Mouse (Mus musculus) adipose tissue, adult 10 weeks (tissue): ENCODE measurements around the gene Gm20479. TPM values are rescaled to one million over a fixed set of nuclear protein-coding genes. Genes with fewer than 3 reads are reported as not detected.

ENCODE experiments used
- polyA plus RNA-seq: library from polyadenylated mRNA; stranded (reverse); fragments of 350-450 nt; fragmentation: Illumina TruSeq; extraction: RNeasy Lipid Tissue Mini Kit (QIAGEN cat#74804); gene quantifications from one replicate; pipeline ENCODE4 v1.2.3, GENCODE M21; 2014; ENCODE audit warnings: low read depth, low replicate concordance

The Gm20479 gene
- polyA plus RNA-seq: 1.2 TPM

GRCm38 (mm10) chr7:27356861-27357594 lies at the start of gene Gm20479:
Gene Gm20479, minus strand, starts transcription at chr7:27357419.

GRCm38 (mm10) chr7:27355745-27356240 lies 1.4 kb downstream of the Gm20479 start, which contains the start of gene Shkbp1:
Gene Shkbp1, minus strand, starts transcription at chr7:27356019.

GRCm38 (mm10) chr7:27337175-27337853 lies 19.9 kb downstream of the Gm20479 start, which contains the start of gene Ltbp4:
Gene Ltbp4, minus strand, starts transcription at chr7:27337692.

Other genes with a start within 250 kb of the Gm20479 start
- gene Cyp2f2, start 237.5 kb downstream of the Gm20479 start, polyA plus RNA-seq: 21.9 TPM
- gene Cyp2t4, start 203.7 kb downstream of the Gm20479 start, polyA plus RNA-seq: not detected
- 79.3 TPM for gene Egln2, start 190.6 kb downstream of the Gm20479 start, polyA plus RNA-seq
- 68.0 TPM for gene Rab4b, start 178.5 kb downstream of the Gm20479 start, polyA plus RNA-seq
- not detected for gene Gm21983, start 176.3 kb downstream of the Gm20479 start, polyA plus RNA-seq
- gene Mia, start 176.3 kb downstream of the Gm20479 start, polyA plus RNA-seq: 42.6 TPM
- 12.7 TPM for gene BC024978, start 161.6 kb downstream of the Gm20479 start, polyA plus RNA-seq
- 62.5 TPM for gene Snrpa, start 161.1 kb downstream of the Gm20479 start, polyA plus RNA-seq
- gene Itpkc, start 128.8 kb downstream of the Gm20479 start, polyA plus RNA-seq: 9.1 TPM
- gene Coq8b, start 124.4 kb downstream of the Gm20479 start, polyA plus RNA-seq: 26.0 TPM
- 11.0 TPM for gene Numbl, start 99.0 kb downstream of the Gm20479 start, polyA plus RNA-seq
- gene Ltbp4, start 19.7 kb downstream of the Gm20479 start, polyA plus RNA-seq: 175 TPM
- gene Shkbp1, start 1.4 kb downstream of the Gm20479 start, polyA plus RNA-seq: 27.0 TPM
- 0.56 TPM for gene Sptbn4, start 90.3 kb upstream of the Gm20479 start, polyA plus RNA-seq
- gene Blvrb, start 90.6 kb upstream of the Gm20479 start, polyA plus RNA-seq: 56.7 TPM
- 7.5 TPM for gene Sertad3, start 116.3 kb upstream of the Gm20479 start, polyA plus RNA-seq
- 16.7 TPM for gene Sertad1, start 129.5 kb upstream of the Gm20479 start, polyA plus RNA-seq
- 2.0 TPM for gene Prx, start 141.9 kb upstream of the Gm20479 start, polyA plus RNA-seq
- gene Hipk4, start 165.8 kb upstream of the Gm20479 start, polyA plus RNA-seq: 1.7 TPM
- gene Pld3, start 195.8 kb upstream of the Gm20479 start, polyA plus RNA-seq: 98.1 TPM
- 13.5 TPM for gene 2310022A10Rik, start 195.8 kb upstream of the Gm20479 start, polyA plus RNA-seq
- 123 TPM for gene Akt2, start 234.1 kb upstream of the Gm20479 start, polyA plus RNA-seq